In the genomic region with DNA sequence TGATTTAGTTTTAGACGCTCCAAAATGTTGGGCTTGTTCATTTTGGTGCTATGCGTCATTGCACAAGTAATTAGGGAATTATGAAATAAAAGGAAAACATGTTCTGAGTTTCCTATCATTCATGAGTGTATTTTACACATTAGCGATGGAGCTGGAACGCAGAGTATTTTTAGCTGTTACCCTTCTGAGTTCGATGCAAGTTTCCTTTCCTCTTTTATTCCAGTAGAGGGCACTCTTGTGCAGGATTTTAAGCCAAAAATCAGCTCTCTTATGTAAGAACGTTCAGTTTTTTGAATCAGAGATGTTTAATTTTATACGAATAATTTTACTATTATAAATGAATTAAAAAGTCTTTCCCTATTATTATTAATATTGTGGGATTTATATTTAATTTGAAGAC, we compare ENCODE assay signal across 8 mouse cellular contexts.
DNase-seq lines count a peak whose midpoint lies in the region; ATAC-seq and TF ChIP-seq lines count a peak whose summit lies in the region.

No protein-coding gene starts in this region.

- 12% methylated on average over 7 of the region's 7 CpGs for WGBS in heart, postnatal 0 days
- 25% methylated on average over 7 of the region's 7 CpGs for WGBS in midbrain, embryonic 14.5 days
- 23% methylated on average over 7 of the region's 7 CpGs for WGBS in midbrain, embryonic 13.5 days

- no peak overlapping the region for H3K9ac ChIP-seq in heart, postnatal 0 days (replicated peaks; ENCODE audit: low read depth, low read length)
- no peak overlapping the region for H3K9ac ChIP-seq in midbrain, embryonic 14.5 days (replicated peaks; ENCODE audit: low read length)
- H3K9ac ChIP-seq in midbrain, embryonic 13.5 days (replicated peaks), result no peak overlapping the region

- H3K27ac ChIP-seq in heart, postnatal 0 days (ENCODE audit: low read depth), result no peak overlapping the region
- H3K27ac ChIP-seq in midbrain, embryonic 14.5 days (replicated peaks; ENCODE audit: low read depth, low read length), result no peak overlapping the region
- no peak overlapping the region for H3K27ac ChIP-seq in midbrain, embryonic 13.5 days

- no peak for TF ChIP-seq EP300 in heart, postnatal 0 days (IDR thresholded peaks at IDR 0.05; ENCODE audit: low read depth)

- no peaks in the 10 kb centered on the region for H3K36me3 ChIP-seq in heart, postnatal 0 days (replicated peaks; ENCODE audit: control insufficient read depth, insufficient read depth, low read length)
- H3K36me3 ChIP-seq in midbrain, embryonic 14.5 days (ENCODE audit: control insufficient read depth, insufficient read depth, low read length), result no peaks in the 10 kb centered on the region
- H3K36me3 ChIP-seq in midbrain, embryonic 13.5 days, result no peaks in the 10 kb centered on the region

- no peaks in the 10 kb centered on the region for H3K9me3 ChIP-seq in heart, postnatal 0 days (replicated peaks; ENCODE audit: control insufficient read depth, low read length)
- no peaks in the 10 kb centered on the region for H3K9me3 ChIP-seq in midbrain, embryonic 14.5 days (ENCODE audit: control insufficient read depth, low read length)
- no peaks in the 10 kb centered on the region for H3K9me3 ChIP-seq in midbrain, embryonic 13.5 days

- H3K4me1 ChIP-seq in heart, postnatal 0 days (ENCODE audit: control insufficient read depth, insufficient read depth), result no peaks in the 10 kb centered on the region
- H3K4me1 ChIP-seq in midbrain, embryonic 14.5 days (ENCODE audit: control insufficient read depth, insufficient read depth, low read length), result no peaks in the 10 kb centered on the region
- H3K4me1 ChIP-seq in midbrain, embryonic 13.5 days (replicated peaks), result no peaks in the 10 kb centered on the region

- peak; percentile 68 for TF ChIP-seq CTCF in heart, postnatal 0 days (IDR thresholded peaks at IDR 0.05; ENCODE audit: low read depth)

- H3K4me3 ChIP-seq in heart, postnatal 0 days (ENCODE audit: low read depth, low read length), result no peak overlapping the region
- no peak overlapping the region for H3K4me3 ChIP-seq in midbrain, embryonic 14.5 days (replicated peaks; ENCODE audit: low read depth, low read length)
- no peak overlapping the region for H3K4me3 ChIP-seq in midbrain, embryonic 13.5 days (replicated peaks)

- H3K27me3 ChIP-seq in heart, postnatal 0 days (ENCODE audit: control insufficient read depth, insufficient read depth, low read length), result no peaks in the 10 kb centered on the region
- no peaks in the 10 kb centered on the region for H3K27me3 ChIP-seq in midbrain, embryonic 14.5 days (ENCODE audit: control insufficient read depth, insufficient read depth, low read length)
- peaks cover 3% of the 10 kb centered on the region; the same call in 1 of the 2 replicates for H3K27me3 ChIP-seq in midbrain, embryonic 13.5 days

- H3K4me2 ChIP-seq in heart, postnatal 0 days (ENCODE audit: low read depth, low read length), result no peak overlapping the region
- H3K4me2 ChIP-seq in midbrain, embryonic 14.5 days (ENCODE audit: low read length), result no peak overlapping the region
- H3K4me2 ChIP-seq in midbrain, embryonic 13.5 days (replicated peaks), result no peak overlapping the region

- peak; percentile 54 for DNase-seq in heart, postnatal 0 days (ENCODE audit: low spot score)
- no peak for DNase-seq in heart, adult 11 months
- peak; percentile 83 for DNase-seq in midbrain, embryonic 14.5 days
- peak; percentile 15 for DNase-seq in skeletal muscle tissue, adult 2 months (ENCODE audit: low read depth, low spot score)
- no peak for DNase-seq in spleen, postnatal 4 days (ENCODE audit: low spot score in 2 of 2)

- ATAC-seq in heart, postnatal 0 days (ENCODE audit: insufficient read depth, low read depth), result no peak
- ATAC-seq in midbrain, embryonic 14.5 days (ENCODE audit: low FRiP score, low TSS enrichment), result no peak
- no peak for ATAC-seq in midbrain, embryonic 13.5 days
- 0 out of 2 replicates have a peak, but pooled peaks have one; percentile 58 for ATAC-seq in common myeloid progenitor, adult 5-6 weeks (replicated peaks; ENCODE audit: low read depth, poor library complexity, severe bottlenecking)
- no peak for ATAC-seq in erythroid progenitor cell, adult 5-6 weeks (replicated peaks; ENCODE audit: low FRiP score, poor library complexity, severe bottlenecking)

Comparison
In these comparisons a context has a peak if more than half of its experiments do, and no peak if none do; other contexts are left out.
1. DNase-seq: peak in heart, postnatal 0 days (single experiment), midbrain, embryonic 14.5 days (single experiment) and skeletal muscle tissue, adult 2 months (single experiment); none in heart, adult 11 months (single experiment) and spleen, postnatal 4 days (0 of 2).